Mouse (Mus musculus): ENCODE data around the gene Clec11a.

GRCm38 (mm10) chr7:44271309-44271708 is 35.4 kb downstream of the Clec11a start:
- TF ChIP-seq POLR2A (IDR thresholded peaks at IDR 0.05; ENCODE audit: borderline replicate concordance, extremely low read depth, low read depth, low read length) (no peak), CTCF (IDR thresholded peaks at IDR 0.05; ENCODE audit: insufficient read depth, low read length) (no peak)

All from lung, adult 2 months (tissue).